In the genomic region with DNA sequence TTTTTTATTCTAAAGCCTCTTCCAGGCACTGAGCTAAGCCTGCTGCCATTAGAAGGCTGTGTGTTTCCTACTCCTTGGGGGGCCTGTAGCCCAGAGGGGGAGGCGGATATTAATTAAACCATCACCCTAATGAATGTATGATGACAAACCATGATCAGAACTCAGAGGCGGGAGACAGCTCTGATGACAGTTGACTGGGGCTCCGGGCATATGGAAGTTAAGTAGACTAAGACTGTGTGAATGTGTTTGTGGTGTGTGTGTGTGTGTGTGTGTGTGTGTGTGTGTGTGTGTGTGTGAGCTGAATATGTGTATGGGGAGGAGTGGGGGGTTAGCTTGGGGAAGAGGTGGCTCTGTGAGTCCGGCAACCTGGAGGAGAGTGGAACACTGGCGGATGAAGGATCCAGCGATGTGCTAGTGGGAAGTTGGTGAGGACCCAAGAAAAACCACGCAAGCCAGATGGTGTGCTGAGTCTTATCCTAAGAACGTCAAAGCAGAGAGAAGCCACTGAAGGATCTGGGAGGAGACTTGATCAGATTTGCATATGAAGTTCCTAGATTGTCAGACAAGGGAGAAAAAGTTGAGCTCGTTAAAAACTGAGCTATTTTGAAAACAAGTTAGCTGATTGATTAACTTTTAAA, we compare ENCODE assay signal across 14 mouse cellular contexts.
DNase-seq lines count a peak whose midpoint lies in the region; ATAC-seq lines count a peak whose summit lies in the region.
"Had no signal": no experiment of that assay in that cellular context is flagged by ENCODE, and none has a peak within 500 bp of the region (broad histone marks: within the 10 kb centered on the region; RNA-seq: fewer than 3 reads in every experiment).

No protein-coding gene starts in this region.

- ATAC-seq in forebrain, embryonic 16.5 days, result peak; percentile 66
- no peak for ATAC-seq in kidney, embryonic 16.5 days (ENCODE audit: low FRiP score, low TSS enrichment)
- ATAC-seq: activated CD4-positive, CD25-positive, alpha-beta regulatory T cell, adult 4 months; inflammation-experienced regulatory T-cells, adult 6 months had no signal

- H3K9ac ChIP-seq in forebrain, embryonic 16.5 days (replicated peaks; ENCODE audit: low read depth, low read length), result no peak overlapping the region
- H3K9ac ChIP-seq in kidney, embryonic 16.5 days (replicated peaks; ENCODE audit: low read length), result no peak overlapping the region
- H3K9ac ChIP-seq: liver, embryonic 15.5 days had no signal

- no peak overlapping the region for H3K4me2 ChIP-seq in forebrain, embryonic 16.5 days (ENCODE audit: low read length)
- no peak overlapping the region for H3K4me2 ChIP-seq in kidney, embryonic 16.5 days (replicated peaks; ENCODE audit: low read depth, low read length)
- H3K4me2 ChIP-seq: liver, embryonic 15.5 days had no signal

- no peaks in the 10 kb centered on the region for H3K27me3 ChIP-seq in forebrain, embryonic 16.5 days (replicated peaks; ENCODE audit: control insufficient read depth, insufficient read depth, low read length)
- no peaks in the 10 kb centered on the region for H3K27me3 ChIP-seq in kidney, embryonic 16.5 days (ENCODE audit: insufficient read depth, low read length)
- H3K27me3 ChIP-seq: liver, embryonic 15.5 days had no signal

- H3K4me3 ChIP-seq in forebrain, embryonic 16.5 days (replicated peaks; ENCODE audit: low read length), result no peak overlapping the region
- H3K4me3 ChIP-seq in kidney, embryonic 16.5 days (ENCODE audit: low read length), result no peak overlapping the region
- H3K4me3 ChIP-seq: erythroblast, embryonic 14.5 days; liver, embryonic 15.5 days; megakaryocyte, embryonic 14.5 days had no signal

- H3K4me1 ChIP-seq in forebrain, embryonic 16.5 days (replicated peaks; ENCODE audit: control insufficient read depth, insufficient read depth, low read length), result peaks cover 20% of the 10 kb centered on the region
- H3K4me1 ChIP-seq in kidney, embryonic 16.5 days (ENCODE audit: insufficient read depth, low read length), result no peaks in the 10 kb centered on the region
- H3K4me1 ChIP-seq: liver, embryonic 15.5 days; megakaryocyte, embryonic 14.5 days had no signal

- H3K36me3 ChIP-seq in forebrain, embryonic 16.5 days (ENCODE audit: control insufficient read depth, insufficient read depth), result no peaks in the 10 kb centered on the region
- H3K36me3 ChIP-seq in kidney, embryonic 16.5 days (ENCODE audit: insufficient read depth, low read length), result no peaks in the 10 kb centered on the region
- H3K36me3 ChIP-seq: liver, embryonic 15.5 days had no signal

- 40% methylated on average over 9 of the region's 9 CpGs for WGBS in forebrain, embryonic 16.5 days
- 67% methylated on average over 9 of the region's 9 CpGs for WGBS in kidney, embryonic 16.5 days

- peak; percentile 88 for DNase-seq in heart, adult 11 months
- DNase-seq in heart, postnatal 36 days, result no peak
- peak; percentile 68 for DNase-seq in layer of hippocampus, adult 9-11 months
- DNase-seq in right cerebral cortex, adult 2 months (ENCODE audit: low spot score in 2 of 2), result peak; percentile 83
- no peak for DNase-seq in kidney, adult 11 months
- DNase-seq in adrenal gland, postnatal 4 days (ENCODE audit: low spot score in 2 of 2), result no peak
- DNase-seq: embryo, embryonic 11 days had no signal

- no peak overlapping the region for H3K27ac ChIP-seq in forebrain, embryonic 16.5 days (ENCODE audit: low read length)
- H3K27ac ChIP-seq in kidney, embryonic 16.5 days (ENCODE audit: low read length), result no peak overlapping the region
- H3K27ac ChIP-seq: liver, embryonic 15.5 days had no signal

- H3K9me3 ChIP-seq in forebrain, embryonic 16.5 days (ENCODE audit: control insufficient read depth, low read length), result no peaks in the 10 kb centered on the region
- no peaks in the 10 kb centered on the region for H3K9me3 ChIP-seq in kidney, embryonic 16.5 days (ENCODE audit: low read length)
- H3K9me3 ChIP-seq: liver, embryonic 15.5 days; megakaryocyte, embryonic 14.5 days had no signal

- intact Hi-C loops in heart, postnatal 36 days (cut with DNase I), result loop anchor here (10.0 kb wide), 2 partner anchors 439 to 1969 kb away; no protein-coding TSS in a partner anchor

Comparison
In these comparisons a context has a peak if more than half of its experiments do, and no peak if none do; other contexts are left out.
1. DNase-seq: peak in heart, adult 11 months (single experiment), layer of hippocampus, adult 9-11 months (single experiment) and right cerebral cortex, adult 2 months (2 of 2); none in heart, postnatal 36 days (0 of 2), kidney, adult 11 months (single experiment) and adrenal gland, postnatal 4 days (0 of 2).